7 mouse cellular contexts compared by ENCODE assay signal in genomic region chr7:125550881-125551381, GRCm38 (mm10). TPM values are rescaled to one million over a fixed set of nuclear protein-coding genes. Genes with fewer than 3 reads are reported as not detected.
DNase-seq lines count a peak whose midpoint lies in the region; ATAC-seq lines count a peak whose summit lies in the region.

No protein-coding gene starts in this region.

- H3K4me1 ChIP-seq in midbrain, embryonic 14.5 days (ENCODE audit: control insufficient read depth, insufficient read depth, low read length): no peaks in the 10 kb centered on the region

- peak; percentile 72 for DNase-seq in layer of hippocampus, adult 9-11 months
- DNase-seq in layer of hippocampus, postnatal 10 days (ENCODE audit: low spot score in 2 of 2): no peak
- peak; percentile 88 for DNase-seq in fibroblast of lung, adult 2 months (ENCODE audit: low read depth)
- DNase-seq in heart, postnatal 4 days: peak; percentile 61
- DNase-seq in spleen, postnatal 4 days (ENCODE audit: low spot score in 2 of 2): no peak
- no peak for DNase-seq in midbrain, embryonic 14.5 days

- H3K9ac ChIP-seq in midbrain, embryonic 14.5 days (replicated peaks; ENCODE audit: low read length): no peak overlapping the region

- H3K4me2 ChIP-seq in midbrain, embryonic 14.5 days (ENCODE audit: low read length): no peak overlapping the region

- no peaks in the 10 kb centered on the region for H3K36me3 ChIP-seq in midbrain, embryonic 14.5 days (ENCODE audit: control insufficient read depth, insufficient read depth, low read length)

- no peak overlapping the region for H3K27ac ChIP-seq in midbrain, embryonic 14.5 days (replicated peaks; ENCODE audit: low read depth, low read length)

- no peaks in the 10 kb centered on the region for H3K9me3 ChIP-seq in midbrain, embryonic 14.5 days (ENCODE audit: control insufficient read depth, low read length)

- 76% methylated on average over 6 of the region's 6 CpGs for WGBS in midbrain, embryonic 14.5 days

- no peak overlapping the region for H3K4me3 ChIP-seq in midbrain, embryonic 14.5 days (replicated peaks; ENCODE audit: low read depth, low read length)

- H3K27me3 ChIP-seq in midbrain, embryonic 14.5 days (ENCODE audit: control insufficient read depth, insufficient read depth, low read length): peaks cover 5% of the 10 kb centered on the region; the same call in 1 of the 2 replicates

- peak; percentile 9; the same call in 1 of the 2 replicates for ATAC-seq in megakaryocyte progenitor cell, adult 5-6 weeks (replicated peaks; ENCODE audit: poor library complexity)
- ATAC-seq in midbrain, embryonic 14.5 days (ENCODE audit: low FRiP score, low TSS enrichment): no peak

RNA-seq across cellular contexts. Expression of gene Il4ra, which starts 1.0 kb away (rescaled TPM):
- 1 to 10 TPM; 4.0 to 8.3 TPM for total RNA-seq in layer of hippocampus, postnatal 10 days (2021)
- total RNA-seq in heart, postnatal 4 days (2021): 10 to 100 TPM; 22.2 to 23.7 TPM
- 10.5 and 12.0 TPM in 2 replicates for total RNA-seq in megakaryocyte progenitor cell, adult 5-6 weeks (2015)
- total RNA-seq in megakaryocyte progenitor cell, adult 5-6 weeks (2017): 19.2 and 20.4 TPM in 2 replicates
- 2.4 and 4.7 TPM in 2 replicates for polyA plus RNA-seq in midbrain, embryonic 14.5 days (2014; fragmentation: Nextera tagmentation; extraction: Ambion mirVana)

RNA-seq across cellular contexts. Expression of gene Il21r, which starts 52.3 kb away (rescaled TPM):
- 1 to 10 TPM in 1 of 2 experiments, under 1 TPM in 1; 0.60 to 1.1 TPM for total RNA-seq in layer of hippocampus, postnatal 10 days (2021)
- total RNA-seq in heart, postnatal 4 days (2021): under 1 TPM; 0.50 to 0.69 TPM
- 2.7 and 4.3 TPM in 2 replicates for total RNA-seq in megakaryocyte progenitor cell, adult 5-6 weeks (2015)
- total RNA-seq in megakaryocyte progenitor cell, adult 5-6 weeks (2017): 3.6 and 7.2 TPM in 2 replicates
- polyA plus RNA-seq in midbrain, embryonic 14.5 days (2014; fragmentation: Nextera tagmentation; extraction: Ambion mirVana): 0.13 TPM in 1 of 2 replicates, not detected in the other

RNA-seq across cellular contexts. Expression of gene Nsmce1, which starts 59.5 kb away (rescaled TPM):
- total RNA-seq in layer of hippocampus, postnatal 10 days (2021): 10 to 100 TPM; 25.6 to 28.9 TPM
- total RNA-seq in heart, postnatal 4 days (2021): 10 to 100 TPM; 43.3 to 46.1 TPM
- total RNA-seq in megakaryocyte progenitor cell, adult 5-6 weeks (2015): 76.9 and 80.9 TPM in 2 replicates
- 71.8 and 77.2 TPM in 2 replicates for total RNA-seq in megakaryocyte progenitor cell, adult 5-6 weeks (2017)
- polyA plus RNA-seq in midbrain, embryonic 14.5 days (2014; fragmentation: Nextera tagmentation; extraction: Ambion mirVana): 93.9 and 101 TPM in 2 replicates

Comparison
In these comparisons a context has a peak if more than half of its experiments do, and no peak if none do; other contexts are left out.
1. DNase-seq: peak in layer of hippocampus, adult 9-11 months (single experiment), fibroblast of lung, adult 2 months (single experiment) and heart, postnatal 4 days (single experiment); none in layer of hippocampus, postnatal 10 days (0 of 2), spleen, postnatal 4 days (0 of 2) and midbrain, embryonic 14.5 days (single experiment).